Mouse (Mus musculus): ENCODE data around the gene Slc10a4. TPM values are rescaled to one million over a fixed set of nuclear protein-coding genes. Genes with fewer than 3 reads are reported as not detected.

Slc10a4 gene
- polyA plus RNA-seq (2012; rRNA removed; ENCODE audit: low replicate concordance): not detected in 2 replicates

DNA sequence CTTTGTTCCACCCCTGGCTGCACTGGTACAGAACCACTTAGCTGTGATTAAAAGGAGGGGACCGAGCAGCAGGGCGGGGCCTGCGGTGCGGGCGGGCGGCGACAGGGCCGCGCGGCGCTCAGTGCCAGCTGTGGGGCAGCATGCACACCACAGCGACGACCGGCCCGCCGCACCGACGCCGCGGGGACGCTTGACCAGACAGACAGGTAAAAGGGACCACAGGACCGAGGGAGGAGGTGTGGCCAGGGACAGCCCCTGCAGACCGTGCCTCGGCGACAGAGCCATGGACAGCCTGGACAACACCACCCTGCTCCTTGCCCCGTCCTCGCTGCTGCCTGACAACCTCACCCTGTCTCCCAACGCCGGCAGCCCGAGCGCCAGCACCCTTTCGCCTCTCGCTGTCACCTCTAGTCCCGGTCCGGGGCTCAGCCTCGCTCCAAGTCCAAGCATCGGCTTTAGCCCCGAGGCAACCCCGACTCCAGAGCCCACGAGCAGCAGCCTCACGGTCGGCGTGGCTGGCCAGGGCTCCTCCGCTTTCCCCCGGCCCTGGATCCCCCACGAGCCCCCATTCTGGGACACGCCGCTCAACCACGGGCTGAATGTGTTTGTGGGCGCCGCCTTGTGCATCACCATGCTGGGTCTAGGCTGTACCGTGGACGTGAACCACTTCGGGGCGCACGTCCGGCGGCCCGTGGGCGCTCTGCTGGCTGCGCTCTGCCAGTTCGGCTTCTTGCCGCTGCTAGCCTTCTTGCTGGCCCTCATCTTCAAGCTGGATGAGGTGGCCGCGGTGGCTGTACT, at the start of gene Slc10a4:
Slc10a4 (plus strand) TSS at position 100 of the 798 bp plus-strand sequence.

DNA sequence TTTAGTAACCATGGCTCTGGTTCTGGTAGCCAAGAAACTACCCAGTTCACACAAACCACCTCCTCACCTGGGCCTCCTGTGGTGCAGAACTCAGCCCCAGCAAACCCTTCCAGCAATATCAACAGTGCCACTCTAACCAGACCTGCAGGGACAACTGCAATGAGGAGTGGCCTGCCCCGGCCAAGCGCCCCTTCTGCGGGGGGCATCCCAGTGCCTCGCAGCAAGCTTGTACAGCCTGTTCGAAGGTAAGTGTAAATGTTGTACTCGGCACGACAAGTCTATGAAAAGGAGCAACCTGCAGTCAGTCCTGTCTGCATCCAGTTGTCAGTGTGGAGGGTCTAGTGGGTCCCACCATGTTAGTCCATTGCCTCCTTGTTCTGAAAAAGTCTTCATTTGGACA, 32.1 kb upstream of the Slc10a4 start, which contains the start of gene Gm10135:
Gm10135 (minus strand) TSS at position 101 of the 400 bp plus-strand sequence.

Other genes starting within 250 kb of the Slc10a4 start
- 5.3 and 7.1 TPM in 2 replicates for gene Tec, start 138.4 kb upstream of the Slc10a4 start, polyA plus RNA-seq (2012; rRNA removed; ENCODE audit: low replicate concordance)
- 14.5 and 27.2 TPM in 2 replicates for gene Slain2, start 92.6 kb upstream of the Slc10a4 start, polyA plus RNA-seq (2012; rRNA removed; ENCODE audit: low replicate concordance)
- gene Gm10135, start 32.2 kb upstream of the Slc10a4 start, polyA plus RNA-seq (2012; rRNA removed; ENCODE audit: low replicate concordance): not detected in 2 replicates
- gene Fryl, start 249.7 kb downstream of the Slc10a4 start, polyA plus RNA-seq (2012; rRNA removed; ENCODE audit: low replicate concordance): 39.6 and 77.1 TPM in 2 replicates